Mouse (Mus musculus) MEL (cell line): Measurements from ENCODE around the gene Impad1. TPM values are rescaled to one million over a fixed set of nuclear protein-coding genes. Genes with fewer than 3 reads are reported as not detected.

Experiments
- DNase-seq: peaks from one replicate; pipeline ENCODE4 v3.0.0; 2011; ENCODE audit warnings: low read depth, low spot score
- H3K27ac ChIP-seq: 2 replicates; pipeline ENCODE4 v1.5.1; 2012; ENCODE audit warnings: low read depth, mild to moderate bottlenecking, control low read depth, low read length, moderate library complexity; ENCODE audit not compliant: control insufficient read depth
- H3K27me3 ChIP-seq, 2 experiments: fragments of 150-350 bp in 1 of 2; sonication (generic) in 1 of 2; 2 replicates each; pipeline ENCODE4 v1.6.1; 2012; ENCODE audit warnings: low read length in 2 of 2, mild to moderate bottlenecking in 2 of 2, improper control_type of control experiment in 1 of 2, moderate library complexity in 1 of 2; ENCODE audit not compliant: insufficient read depth in 2 of 2, control insufficient read depth in 1 of 2
- H3K36me3 ChIP-seq, 2 experiments: 2 replicates each; pipeline ENCODE4 v1.6.1; 2012 to 2014; ENCODE audit warnings: low read length in 2 of 2, improper control_type of control experiment in 1 of 2, inconsistent platforms in 1 of 2, mild to moderate bottlenecking in 1 of 2; ENCODE audit not compliant: insufficient read depth in 2 of 2, control insufficient read depth in 1 of 2
- H3K4me1 ChIP-seq, 2 experiments: fragments of 150-350 bp in 1 of 2; sonication (generic) in 1 of 2; 2 replicates each; pipeline ENCODE4 v1.6.1; 2012; ENCODE audit warnings: low read length in 2 of 2, improper control_type of control experiment in 1 of 2, mild to moderate bottlenecking in 1 of 2; ENCODE audit not compliant: insufficient read depth in 2 of 2, control insufficient read depth in 1 of 2
- H3K4me3 ChIP-seq, 2 experiments: fragments of 150-350 bp in 1 of 2; sonication (generic) in 1 of 2; 2 replicates each; pipeline ENCODE4 v1.5.1; 2012; ENCODE audit warnings: low read depth in 2 of 2, low read length in 2 of 2, mild to moderate bottlenecking in 2 of 2, moderate library complexity in 2 of 2, control low read depth in 1 of 2, improper control_type of control experiment in 1 of 2; ENCODE audit not compliant: control insufficient read depth in 1 of 2, insufficient read depth in 1 of 2
- H3K79me2 ChIP-seq: 2 replicates; pipeline ENCODE4 v1.6.1; 2012; ENCODE audit warnings: mild to moderate bottlenecking, low read length, moderate library complexity; ENCODE audit not compliant: control insufficient read depth, poor library complexity, insufficient read depth
- H3K9ac ChIP-seq: 2 replicates; pipeline ENCODE4 v1.6.1; 2012; ENCODE audit warnings: low read depth, mild to moderate bottlenecking, control low read depth, low read length, moderate library complexity; ENCODE audit not compliant: control insufficient read depth, poor library complexity, severe bottlenecking
- H3K9me3 ChIP-seq: fragments of 150-350 bp; sonication (generic); replicated peaks from 2 replicates; pipeline ENCODE4 v1.6.1; 2012; ENCODE audit warnings: mild to moderate bottlenecking, low read length, improper control_type of control experiment, moderate library complexity; ENCODE audit not compliant: insufficient read depth
- BHLHE40 ChIP-seq: IDR thresholded peaks from 2 replicates; pipeline ENCODE4 v1.6.1; 2012; ENCODE audit warnings: low read depth, mild to moderate bottlenecking, inconsistent platforms, low read length, improper control_type of control experiment, borderline replicate concordance
- CHD1 ChIP-seq: IDR thresholded peaks from 2 replicates; pipeline ENCODE4 v1.6.1; 2012; ENCODE audit warnings: low read depth, mild to moderate bottlenecking, inconsistent platforms, low read length, improper control_type of control experiment
- CHD2 ChIP-seq: IDR thresholded peaks from 2 replicates; pipeline ENCODE4 v1.6.1; 2011; ENCODE audit warnings: low read length, improper control_type of control experiment
- CTCF ChIP-seq, 3 experiments: IDR thresholded peaks in 2 of 3; conservative IDR thresholded peaks in 1 of 3; 2 replicates each; pipeline ENCODE4 v1.5.1; 2011 to 2012; ENCODE audit warnings: low read length in 3 of 3, low read depth in 2 of 3, mild to moderate bottlenecking in 2 of 3, improper control_type of control experiment in 1 of 3, inconsistent platforms in 1 of 3, mixed read lengths in 1 of 3, moderate library complexity in 1 of 3; ENCODE audit not compliant: control insufficient read depth in 1 of 3, insufficient read depth in 1 of 3, poor library complexity in 1 of 3, severe bottlenecking in 1 of 3
- E2F4 ChIP-seq: IDR thresholded peaks from 2 replicates; pipeline ENCODE4 v1.6.1; 2011; ENCODE audit warnings: low read depth, low read length, improper control_type of control experiment, borderline replicate concordance
- ELF1 ChIP-seq: IDR thresholded peaks from 2 replicates; pipeline ENCODE4 v1.6.1; 2014; ENCODE audit warnings: low read depth, mild to moderate bottlenecking, inconsistent platforms, low read length, improper control_type of control experiment, moderate library complexity
- EP300 ChIP-seq, 2 experiments: IDR thresholded peaks; 2 replicates each; pipeline ENCODE4 v1.6.1; 2011; ENCODE audit warnings: improper control_type of control experiment in 2 of 2, low read length in 2 of 2, low read depth in 1 of 2, mild to moderate bottlenecking in 1 of 2
- GABPA ChIP-seq: IDR thresholded peaks from 2 replicates; pipeline ENCODE4 v1.6.1; 2012; ENCODE audit warnings: low read depth, mild to moderate bottlenecking, inconsistent platforms, low read length, improper control_type of control experiment, moderate library complexity
- HCFC1 ChIP-seq: IDR thresholded peaks from 2 replicates; pipeline ENCODE4 v1.6.1; 2012; ENCODE audit warnings: low read depth, mild to moderate bottlenecking, inconsistent platforms, low read length, improper control_type of control experiment, moderate library complexity
- JUND ChIP-seq: IDR thresholded peaks from 2 replicates; pipeline ENCODE4 v1.6.1; 2011; ENCODE audit warnings: low read depth, mild to moderate bottlenecking, improper control_type of control experiment, low read length
- KAT2A ChIP-seq: conservative IDR thresholded peaks from 2 replicates; pipeline ENCODE4 v1.6.1; 2012; ENCODE audit warnings: low read depth, low read length, improper control_type of control experiment, inconsistent platforms
- MAX ChIP-seq: IDR thresholded peaks from 2 replicates; pipeline ENCODE4 v1.6.1; 2011; ENCODE audit warnings: low read length, improper control_type of control experiment
- MAZ ChIP-seq: IDR thresholded peaks from 2 replicates; pipeline ENCODE4 v1.6.1; 2012; ENCODE audit warnings: low read depth, mild to moderate bottlenecking, inconsistent platforms, low read length, improper control_type of control experiment
- MXI1 ChIP-seq: IDR thresholded peaks from 2 replicates; pipeline ENCODE4 v1.6.1; 2011; ENCODE audit warnings: mild to moderate bottlenecking, low read depth, low read length, improper control_type of control experiment
- MYB ChIP-seq: IDR thresholded peaks from 2 replicates; pipeline ENCODE4 v1.6.1; 2011; ENCODE audit warnings: mild to moderate bottlenecking, low read depth, low read length, improper control_type of control experiment
- MYC ChIP-seq: IDR thresholded peaks from 2 replicates; pipeline ENCODE4 v1.6.1; 2011; ENCODE audit warnings: low read depth, mild to moderate bottlenecking, low read length, improper control_type of control experiment, moderate library complexity
- NELFE ChIP-seq: IDR thresholded peaks from 2 replicates; pipeline ENCODE4 v1.6.1; 2011; ENCODE audit warnings: low read depth, low read length, improper control_type of control experiment
- POLR2A ChIP-seq, 2 experiments: IDR thresholded peaks; 2 replicates each; pipeline ENCODE4 v1.6.1; 2011 to 2012; ENCODE audit warnings: low read length in 2 of 2, mild to moderate bottlenecking in 2 of 2, control low read depth in 1 of 2, improper control_type of control experiment in 1 of 2, low read depth in 1 of 2, moderate library complexity in 1 of 2; ENCODE audit not compliant: control insufficient read depth in 1 of 2, insufficient read depth in 1 of 2, poor library complexity in 1 of 2
- POLR2AphosphoS2 ChIP-seq: IDR thresholded peaks from 2 replicates; pipeline ENCODE4 v1.6.1; 2011; ENCODE audit warnings: low read length, improper control_type of control experiment
- RAD21 ChIP-seq: IDR thresholded peaks from 2 replicates; pipeline ENCODE4 v1.6.1; 2011; ENCODE audit warnings: mild to moderate bottlenecking, low read depth, low read length, improper control_type of control experiment
- SIN3A ChIP-seq: IDR thresholded peaks from 2 replicates; pipeline ENCODE4 v1.6.1; 2012; ENCODE audit warnings: low read length, improper control_type of control experiment, inconsistent platforms
- SMC3 ChIP-seq: IDR thresholded peaks from 2 replicates; pipeline ENCODE4 v1.6.1; 2011; ENCODE audit warnings: low read depth, low read length, improper control_type of control experiment
- TCF12 ChIP-seq: IDR thresholded peaks from 2 replicates; pipeline ENCODE4 v1.6.1; 2014; ENCODE audit warnings: low read depth, mild to moderate bottlenecking, inconsistent platforms, low read length, improper control_type of control experiment, moderate library complexity
- ZMIZ1 ChIP-seq: IDR thresholded peaks from 2 replicates; pipeline ENCODE4 v1.6.1; 2012; ENCODE audit warnings: low read depth, mild to moderate bottlenecking, inconsistent platforms, low read length, improper control_type of control experiment, moderate library complexity
- polyA plus RNA-seq, 2 experiments: library from polyadenylated mRNA; stranded (reverse) in 1 of 2; unstranded in 1 of 2; fragments of >175 nt in 1 of 2; fragments of >200 nt in 1 of 2; gene quantifications; 2 replicates each; pipeline versions ENCODE4 v1.2.1 to v1.2.4; 2012; ENCODE audit warnings: low replicate concordance in 2 of 2, low read depth in 1 of 2; ENCODE audit not compliant: insufficient read length in 2 of 2, insufficient read depth in 1 of 2, missing spikeins in 1 of 2
- total RNA-seq: library from RNA; depleted of rRNA; stranded (reverse); fragments of 300-350 nt; gene quantifications from 2 replicates; pipeline ENCODE4 v1.2.3, GENCODE M21; 2012; rRNA removed

Gene Impad1
- total RNA-seq (21.0 and 21.2 TPM in 2 replicates), polyA plus RNA-seq (10 to 100 TPM; 13.3 to 44.2 TPM)

DNA sequence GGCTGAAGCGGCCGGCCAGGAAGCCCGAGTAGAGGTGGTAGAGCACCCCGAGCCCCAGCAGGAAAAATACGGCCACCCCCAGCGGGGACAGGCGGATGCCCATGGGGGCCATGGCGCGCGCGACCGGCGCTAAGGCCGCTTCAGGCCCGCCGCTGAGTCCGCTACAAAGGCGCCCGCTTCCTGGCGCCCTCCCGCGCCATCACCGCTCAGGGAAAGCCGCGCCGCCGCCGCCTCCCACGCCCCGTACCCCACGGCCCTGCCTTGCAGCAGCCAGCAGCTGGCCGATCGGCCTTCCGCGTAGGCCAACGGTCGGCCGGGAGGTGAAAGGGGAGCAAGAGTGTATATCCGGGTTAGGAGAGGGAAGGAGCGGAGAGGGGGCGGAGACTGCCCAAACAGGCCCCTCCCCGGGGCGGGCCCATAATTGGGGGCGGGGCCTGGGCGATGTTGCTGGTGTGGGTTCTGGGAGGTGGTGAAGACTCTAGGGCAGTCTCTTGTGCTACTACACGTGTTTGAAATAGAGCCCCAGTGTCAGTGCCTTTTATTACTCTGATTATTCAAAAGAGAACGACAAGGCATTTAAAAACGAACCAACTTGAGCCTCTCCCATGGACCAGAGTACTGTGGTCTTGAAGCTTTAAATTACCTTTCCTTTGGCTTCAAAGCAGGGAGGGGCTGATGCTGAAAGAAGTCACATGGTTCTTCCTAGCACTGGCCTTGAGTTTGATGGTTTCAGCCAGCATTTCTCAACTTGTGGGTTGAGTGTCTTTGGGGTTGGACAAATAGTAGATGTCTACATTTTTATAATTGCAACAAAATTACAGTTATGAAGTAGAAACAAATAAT, at the start of gene Impad1:
Gene Impad1, minus strand, starts transcription at position 364 of the 843 bp plus-strand sequence.
- Histone ChIP-seq H3K4me1 (peaks cover 2 to 3% of the 10 kb centered on the region in 2 experiments; a peak in 2 of 4 replicates), H3K79me2 (peaks cover 32% of the 10 kb centered on the region), H3K27ac (peak within 1 kb of the TSS; percentile 29), H3K36me3 (peaks cover 4 to 20% of the 10 kb centered on the region in 2 experiments), H3K9me3 (no peaks in the 10 kb centered on the region), H3K27me3 (no peaks in the 10 kb centered on the region), H3K4me3 (peak within 1 kb of the TSS; percentile 96 to 99), H3K9ac (peak within 1 kb of the TSS; percentile 93)
- TF ChIP-seq POLR2AphosphoS2 (peak; percentile 68; the same call in 1 of the 2 replicates), CHD2 (no peak), ELF1 (peak; percentile 89), E2F4 (no peak), MXI1 (peak; percentile 79), CHD1 (no peak), MYB (peak; percentile 87), JUND (no peak), SIN3A (peak; percentile 62; the same call in 1 of the 2 replicates), MAX (peak; percentile 60), MYC (0 out of 2 replicates have a peak, but pooled peaks have one; percentile 53), GABPA (no peak), POLR2A (IDR thresholded peaks at IDR 0.05; ENCODE audit: control insufficient read depth in 1 of 2, insufficient read depth in 1 of 2, low read depth in 1 of 2, low read length in 2 of 2, poor library complexity in 1 of 2) (peak; percentile 44 to 72; a peak in 2 of 4 replicates), MAZ (peak; percentile 50), SMC3 (no peak), RAD21 (no peak), KAT2A (peak; percentile 61; the same call in 1 of the 2 replicates), HCFC1 (peak; percentile 86), EP300 (IDR thresholded peaks at IDR 0.05; ENCODE audit: low read depth in 1 of 2, low read length in 2 of 2) (peak in 1 of 2 experiments; percentile 32; a peak in 1 of 4 replicates), CTCF (IDR thresholded peaks at IDR 0.05 in 2 of 3, conservative IDR thresholded peaks at IDR 0.05 in 1 of 3; ENCODE audit: control insufficient read depth in 1 of 3, insufficient read depth in 1 of 3, low read depth in 2 of 3, low read length in 3 of 3, poor library complexity in 1 of 3, severe bottlenecking in 1 of 3) (no peak), ZMIZ1 (no peak), TCF12 (0 out of 2 replicates have a peak, but pooled peaks have one; percentile 25), BHLHE40 (no peak), NELFE (peak; percentile 81)
- DNase-seq = peak; percentile 89
